Mouse (Mus musculus): ENCODE data around the gene Egln2. TPM values are rescaled to one million over a fixed set of nuclear protein-coding genes. Genes with fewer than 3 reads are reported as not detected.

Egln2 gene
- total RNA-seq, 2 experiments from 2014 or later, result 89.8 to 91.3 TPM

DNA sequence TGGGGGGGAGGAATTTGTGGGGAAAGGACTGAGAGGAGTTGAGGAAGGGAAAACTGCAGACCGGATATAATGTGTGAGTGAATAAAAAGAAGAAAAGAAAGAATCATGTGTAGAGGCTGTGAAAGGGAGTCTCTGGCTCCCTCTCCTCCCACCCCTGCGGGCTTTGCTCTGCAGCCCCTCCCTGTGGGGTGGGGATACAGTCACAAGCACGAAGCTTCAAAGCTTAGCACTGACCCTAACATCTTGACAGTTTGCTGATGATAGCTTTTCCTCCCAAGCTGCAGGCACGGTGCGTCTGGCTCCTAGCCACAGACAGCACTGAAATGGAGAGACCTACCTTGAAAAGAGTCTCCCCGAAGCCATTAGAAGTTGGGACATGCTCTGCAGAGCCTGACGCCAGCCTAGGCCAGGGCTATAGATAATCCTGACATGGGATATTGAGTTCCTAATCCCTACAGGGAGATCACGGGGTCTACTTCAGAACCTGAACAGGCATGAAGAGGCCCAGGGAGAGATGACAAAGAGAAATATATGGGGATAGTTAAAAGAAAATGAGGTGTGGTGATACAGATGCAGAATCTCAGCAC is 30.1 kb downstream of the Egln2 start:
- no peak for DNase-seq
- intact Hi-C loops (cut with DNase I), result no loop called here

DNA sequence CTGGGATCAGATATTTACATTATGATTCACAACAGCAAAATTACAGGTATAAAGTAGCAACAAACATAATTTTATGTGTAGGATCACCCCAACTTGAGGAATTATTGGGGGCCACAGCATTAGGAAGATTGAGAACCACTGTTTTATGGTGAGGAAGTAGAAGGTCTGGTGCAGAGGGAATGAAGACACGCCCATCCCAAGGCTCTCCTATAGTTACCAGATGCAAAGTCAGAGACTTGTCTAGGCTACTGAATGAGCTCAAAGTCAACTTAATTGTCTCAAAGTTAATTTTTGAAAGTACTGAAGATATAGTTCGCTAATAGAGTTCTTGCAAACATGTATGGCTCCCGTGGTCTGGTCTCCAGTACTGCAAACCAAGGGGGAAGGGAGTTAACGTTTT is 32.8 kb downstream of the Egln2 start:
- intact Hi-C loops (cut with DNase I), result no loop called here

DNA sequence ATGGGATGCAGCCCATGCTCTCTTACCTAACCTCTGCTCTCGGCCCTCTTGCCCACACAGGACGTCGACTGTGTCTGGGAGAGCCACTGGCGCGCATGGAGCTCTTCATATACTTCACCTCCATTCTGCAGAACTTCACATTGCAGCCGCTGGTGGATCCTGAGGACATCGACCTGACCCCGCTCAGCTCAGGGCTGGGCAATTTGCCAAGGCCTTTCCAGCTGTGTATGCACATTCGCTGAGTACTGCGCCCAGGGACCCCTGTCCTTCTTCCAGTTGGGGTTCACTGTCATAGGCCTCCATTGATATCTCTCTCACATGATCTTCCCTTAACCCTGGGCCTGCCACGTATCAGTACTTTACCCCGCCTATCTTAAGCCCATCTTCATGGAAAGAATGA is 33.4 kb downstream of the Egln2 start:
- DNase-seq, result no peak
- intact Hi-C loops (cut with DNase I), result no loop called here

More for the DNA sequence above, 32.8 kb downstream of the Egln2 start:
- no peak for DNase-seq

DNA sequence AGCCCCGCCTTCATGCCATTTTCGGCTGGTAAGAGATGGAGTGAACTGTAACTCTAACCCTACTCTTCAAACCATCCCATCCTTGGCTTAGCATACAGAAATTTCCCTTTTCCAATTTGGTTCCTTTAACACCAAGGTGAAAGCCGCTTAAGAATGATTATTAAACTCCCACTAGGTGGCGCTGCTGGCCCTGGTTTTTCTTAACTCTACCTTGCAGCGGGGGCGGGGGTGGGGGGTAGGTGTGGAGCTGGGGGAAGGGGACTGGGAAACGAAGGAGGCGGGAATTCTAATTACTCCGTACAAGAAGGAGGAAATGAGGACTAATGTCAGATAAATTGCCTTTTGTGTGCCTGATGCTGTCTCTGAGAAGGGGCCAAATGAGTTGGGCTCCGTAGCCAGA is 34.0 kb downstream of the Egln2 start:
- intact Hi-C loops (cut with DNase I), result no loop called here

DNA sequence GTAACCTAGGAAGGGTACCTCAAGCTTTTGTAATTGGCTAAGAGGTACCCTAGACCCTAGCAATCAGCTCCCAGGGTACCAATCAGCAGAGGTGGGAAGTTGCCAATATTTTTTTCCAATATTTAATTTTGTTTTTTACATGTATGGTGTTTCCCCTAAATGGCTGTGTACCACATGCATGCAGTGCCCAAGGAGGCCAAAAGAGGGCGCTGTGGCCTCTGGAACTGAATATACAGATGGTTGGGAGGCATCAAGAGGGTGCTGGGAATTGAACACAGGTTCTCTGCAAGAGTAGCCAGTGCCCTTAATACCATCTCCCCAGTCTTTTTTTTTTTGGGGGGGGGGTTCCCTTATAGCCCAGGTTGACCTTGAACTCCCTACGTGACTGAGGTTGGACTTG is 35.2 kb downstream of the Egln2 start:
- DNase-seq, result no peak
- intact Hi-C loops (cut with DNase I), result no loop called here

More for the DNA sequence above, 34.0 kb downstream of the Egln2 start:
- peak; percentile 75 for DNase-seq

DNA sequence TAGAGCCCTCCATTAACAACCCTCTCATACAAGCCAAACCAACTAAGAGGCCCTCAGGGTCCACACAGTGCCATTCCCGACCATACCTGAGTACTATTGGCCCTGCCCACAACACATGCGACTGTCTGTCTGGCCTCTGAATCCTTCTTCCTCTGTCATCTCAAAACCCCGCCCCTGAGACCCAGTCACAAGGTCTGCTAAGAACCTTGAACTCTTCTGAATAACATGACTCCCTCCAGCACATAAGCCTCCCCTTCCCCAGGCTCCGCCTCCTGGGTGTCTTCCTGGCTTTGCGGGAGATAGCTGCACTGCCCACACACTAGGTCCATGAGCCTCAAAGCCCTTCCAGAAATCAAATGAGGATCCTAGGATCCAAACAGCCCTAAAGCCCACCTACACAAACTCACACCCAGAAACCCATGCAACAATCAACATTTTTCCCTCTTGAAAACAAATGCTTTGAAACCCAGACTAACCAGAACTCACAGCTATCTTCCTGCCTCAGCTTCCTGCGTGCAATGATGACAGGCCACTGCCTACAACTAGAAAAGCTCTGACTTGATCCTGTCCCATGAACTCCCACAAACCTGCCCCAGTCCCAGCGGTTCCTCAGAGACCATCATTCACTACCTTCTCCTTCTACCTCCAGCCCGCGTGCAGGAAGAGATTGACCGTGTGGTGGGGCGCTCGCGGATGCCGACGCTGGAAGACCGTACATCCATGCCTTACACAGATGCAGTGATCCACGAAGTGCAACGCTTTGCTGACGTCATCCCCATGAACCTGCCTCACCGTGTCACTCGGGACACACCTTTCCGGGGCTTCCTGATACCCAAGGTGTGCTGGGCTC is 35.9 kb downstream of the Egln2 start:
- intact Hi-C loops (cut with DNase I), result no loop called here

DNA sequence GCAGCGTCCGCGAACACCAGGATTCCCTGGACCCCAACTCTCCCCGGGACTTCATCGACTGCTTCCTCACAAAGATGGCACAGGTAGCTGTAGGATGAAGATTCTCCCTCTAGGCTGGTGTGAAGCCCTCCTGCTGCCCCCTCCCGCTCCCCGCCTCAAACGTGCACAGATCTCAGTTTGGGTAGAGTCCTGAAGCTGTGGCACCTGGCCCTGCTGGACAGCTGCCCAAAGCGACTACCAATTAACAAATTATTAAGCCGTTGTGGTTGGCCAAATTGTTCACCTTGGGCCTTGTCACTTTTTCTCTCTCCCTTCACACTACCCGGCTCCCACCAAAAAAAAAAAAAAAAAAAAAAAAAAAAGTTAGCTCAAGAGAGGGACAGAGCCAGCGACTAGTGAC is 36.8 kb downstream of the Egln2 start:
- intact Hi-C loops (cut with DNase I), result no loop called here

More for the DNA sequence above, 35.9 kb downstream of the Egln2 start:
- no peak for DNase-seq

DNA sequence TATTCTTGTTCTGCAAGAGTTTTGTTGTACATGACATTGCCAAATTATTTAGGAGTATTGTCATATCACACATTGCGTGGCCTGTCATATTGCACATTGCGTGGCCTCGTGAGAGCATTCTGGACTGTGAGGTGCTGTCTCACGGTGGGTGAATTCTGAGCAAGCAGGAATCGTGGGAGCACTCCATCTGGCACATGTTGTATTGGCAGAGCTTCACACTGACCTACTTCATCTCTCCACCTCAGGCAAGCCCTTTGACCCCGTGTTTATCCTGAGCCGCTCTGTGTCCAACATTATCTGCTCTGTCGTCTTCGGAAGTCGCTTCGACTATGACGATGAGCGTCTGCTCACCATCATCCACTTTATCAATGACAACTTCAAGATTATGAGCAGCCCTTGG is 37.7 kb downstream of the Egln2 start:
- intact Hi-C loops (cut with DNase I), result no loop called here
- DNase-seq, result no peak

More for the DNA sequence above, 36.8 kb downstream of the Egln2 start:
- no peak for DNase-seq

DNA sequence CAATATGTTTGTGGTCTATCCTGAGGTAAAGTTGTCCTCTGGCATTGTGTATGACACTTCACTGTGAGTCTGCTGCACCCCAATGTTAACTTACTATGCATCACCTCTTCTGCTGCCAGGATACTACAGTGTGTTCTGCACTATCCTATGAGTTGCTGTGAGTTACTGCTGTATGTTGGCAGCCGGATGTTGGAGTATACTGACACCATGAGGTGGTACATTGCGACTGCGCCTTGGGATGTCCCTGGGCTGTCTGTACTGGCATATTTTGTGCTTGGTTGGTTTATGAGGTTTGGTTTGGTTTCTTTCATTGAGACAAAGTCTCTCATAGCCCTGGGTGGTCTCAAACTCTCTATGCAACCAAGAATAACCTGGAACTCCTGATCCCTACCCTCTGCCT is 38.4 kb downstream of the Egln2 start:
- intact Hi-C loops (cut with DNase I), result no loop called here
- DNase-seq, result no peak

DNA sequence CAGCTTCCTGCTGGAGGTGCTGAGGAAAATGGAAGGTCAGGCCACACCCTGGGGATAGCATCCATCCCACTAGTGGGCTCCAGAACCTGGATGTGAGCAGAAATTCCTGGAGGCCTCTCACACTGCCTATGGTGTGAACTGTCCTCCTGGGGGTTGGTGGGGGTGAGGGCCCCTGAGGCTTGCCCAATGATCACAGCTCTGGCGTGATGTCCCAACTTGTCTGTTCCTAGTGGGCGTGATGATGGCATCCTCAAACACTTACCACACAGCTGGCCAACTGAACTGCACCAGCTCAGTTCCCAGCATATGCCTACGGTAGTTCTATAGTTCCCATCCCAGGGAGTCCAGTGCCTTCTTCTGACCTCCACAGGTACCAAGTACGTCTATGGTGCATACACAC is 41.6 kb downstream of the Egln2 start:
- intact Hi-C loops (cut with DNase I), result no loop called here
- no peak for DNase-seq

DNA sequence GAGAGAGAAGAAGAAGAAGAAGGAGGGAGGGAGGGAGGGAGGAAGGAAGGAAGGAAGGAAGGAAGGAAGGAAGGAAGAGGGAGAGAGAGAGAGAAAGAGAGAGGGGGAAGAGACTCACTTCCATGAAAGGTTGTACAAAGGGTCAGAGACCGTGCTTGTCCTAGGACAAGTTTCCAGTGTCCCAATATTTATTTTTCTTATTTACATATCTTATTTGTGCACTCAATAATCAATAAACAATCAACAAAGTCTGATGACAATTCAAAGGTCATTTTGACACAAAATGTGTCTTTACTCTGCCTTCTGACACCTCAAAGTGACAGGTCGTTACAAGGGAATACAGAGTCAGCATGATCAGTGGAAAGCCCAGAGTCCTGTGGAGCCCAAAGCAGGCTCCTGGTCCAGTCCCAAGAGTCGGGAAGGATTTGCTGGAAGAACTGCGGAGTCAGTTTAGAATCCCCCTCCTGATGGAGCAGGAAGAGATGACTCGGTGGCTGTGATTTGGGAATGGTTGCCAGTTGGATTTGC is 42.2 kb downstream of the Egln2 start:
- intact Hi-C loops (cut with DNase I), result no loop called here
- no peak for DNase-seq

DNA sequence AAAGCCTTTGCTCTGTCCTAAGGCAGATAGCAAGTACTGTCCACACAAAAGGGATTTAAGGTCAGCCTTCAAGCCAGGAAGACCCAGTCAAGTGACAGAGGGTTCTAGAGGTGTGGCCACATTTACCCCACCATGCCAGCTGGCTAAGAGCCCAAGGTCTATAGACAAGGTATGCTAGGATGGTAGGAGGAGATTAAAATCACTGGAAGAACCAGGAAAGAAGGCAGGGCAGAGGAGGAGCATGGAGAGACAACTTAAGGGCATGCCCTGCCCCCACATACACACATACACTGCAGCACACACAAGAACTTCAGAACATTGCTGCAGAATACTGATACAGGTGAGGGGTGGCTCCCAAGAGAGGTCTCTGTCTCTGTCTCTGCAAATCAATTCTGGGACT is 46.9 kb downstream of the Egln2 start, which contains the start of gene Cyp2f2:
Gene Cyp2f2 (plus strand): TSS at position 234 of the 400 bp plus-strand sequence.
- intact Hi-C loops (cut with DNase I), result no loop called here
- no peak for DNase-seq

DNA sequence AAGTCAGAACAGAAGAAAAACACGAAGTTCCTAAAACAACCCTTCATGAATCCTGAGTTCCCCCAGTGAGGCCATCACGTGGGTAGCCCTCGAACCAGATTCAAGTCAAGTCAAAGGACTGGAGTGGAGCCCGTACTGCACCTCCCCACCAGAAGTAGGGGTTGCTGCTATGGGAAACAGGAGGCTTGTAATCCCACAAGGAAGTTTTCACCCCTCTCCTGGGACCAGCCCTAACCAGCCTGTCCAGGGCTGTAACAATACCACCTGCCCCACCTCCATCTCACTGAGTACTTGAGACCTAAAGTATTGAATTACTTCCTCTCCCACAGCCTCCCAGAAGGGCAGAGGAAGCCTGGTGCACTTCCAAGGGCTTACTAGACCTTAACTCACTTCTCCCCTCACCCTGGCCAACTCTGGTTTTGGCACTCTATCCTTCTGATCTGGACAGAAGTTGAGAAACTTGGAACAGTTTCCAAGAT is 48.5 kb downstream of the Egln2 start:
- intact Hi-C loops (cut with DNase I), result no loop called here
- DNase-seq, result no peak

DNA sequence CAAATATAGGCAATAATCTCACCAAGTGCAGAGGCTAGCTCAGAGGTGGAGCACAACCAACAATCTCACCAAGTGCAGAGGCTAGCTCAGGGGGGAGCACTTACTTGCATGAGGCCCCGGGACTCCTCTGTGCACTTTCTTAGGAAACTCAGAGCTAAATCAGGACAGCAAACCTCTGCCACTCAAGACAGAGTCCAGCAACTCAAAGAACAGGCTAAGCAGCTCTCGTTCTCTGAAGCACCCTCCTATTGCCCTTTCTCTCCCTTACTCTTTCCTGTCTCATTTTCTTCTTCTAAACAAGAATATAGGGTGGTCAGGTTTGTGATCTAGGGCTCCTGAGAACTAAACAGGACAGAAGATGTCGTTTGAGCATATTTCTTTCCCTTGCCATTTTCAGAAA is 54.6 kb downstream of the Egln2 start:
- intact Hi-C loops (cut with DNase I), result no loop called here
- no peak for DNase-seq

DNA sequence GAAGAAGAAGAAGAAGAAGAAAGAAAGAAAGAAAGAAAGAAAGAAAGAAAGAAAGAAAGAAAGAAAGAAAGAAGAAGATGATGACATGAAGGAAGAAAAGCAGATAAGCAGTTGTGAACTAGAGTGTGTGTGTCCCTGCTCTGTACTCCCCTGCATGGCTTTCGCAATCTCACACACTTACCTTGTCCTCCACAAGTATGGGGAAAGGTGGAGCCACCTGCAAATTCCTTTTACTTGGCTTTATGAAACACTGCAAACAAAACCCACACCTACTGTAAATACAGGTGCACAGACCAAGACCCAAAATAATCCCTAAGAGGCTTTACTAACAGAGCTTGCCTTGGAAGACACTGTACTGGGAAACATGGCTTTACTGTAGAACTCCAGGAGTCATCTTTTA is 55.6 kb downstream of the Egln2 start:
- intact Hi-C loops (cut with DNase I), result no loop called here
- no peak for DNase-seq

DNA sequence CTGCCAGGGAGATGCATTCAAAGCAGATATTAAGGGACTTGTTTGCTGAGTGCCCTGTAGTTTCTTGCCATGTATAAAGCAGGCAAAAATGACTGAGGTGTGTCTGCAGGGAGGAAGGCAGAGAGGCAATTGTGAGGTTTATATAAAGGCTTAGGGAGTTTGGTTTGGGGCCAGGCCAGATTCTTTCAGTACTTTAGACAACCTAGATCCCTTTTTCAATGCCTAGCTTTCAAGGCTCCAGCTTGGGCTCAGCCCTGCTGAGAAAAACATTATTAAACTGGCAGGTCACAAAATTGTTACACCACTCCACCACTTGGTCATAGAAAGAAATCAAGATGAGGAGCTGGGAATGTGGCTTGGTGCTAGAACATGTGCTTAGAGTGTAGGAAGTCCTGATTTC is 56.3 kb downstream of the Egln2 start:
- intact Hi-C loops (cut with DNase I), result no loop called here
- no peak for DNase-seq

Small RNA genes within 50 kb of the gene (microRNA-seq; reads per million reads assigned to microRNA genes)
- gene Mir1191, result not detected
- gene Mir3101, result 0.90 reads per million

Other genes starting within 250 kb of the Egln2 start
- not detected for gene Cyp2a22, start 227.4 kb downstream of the Egln2 start, total RNA-seq (2021)
- not detected for gene Cyp2a12, start 137.7 kb downstream of the Egln2 start, total RNA-seq (2021)
- gene Cyp2f2, start 46.9 kb downstream of the Egln2 start, total RNA-seq (2021), result not detected
- gene Cyp2t4, start 13.1 kb downstream of the Egln2 start, total RNA-seq (2021), result not detected
- 10 to 100 TPM; 86.0 to 89.0 TPM for gene Rab4b, start 12.1 kb upstream of the Egln2 start, total RNA-seq (2021)
- not detected for gene Gm21983, start 14.3 kb upstream of the Egln2 start, total RNA-seq (2021)
- 1 to 10 TPM; 2.3 to 2.4 TPM for gene Mia, start 14.4 kb upstream of the Egln2 start, total RNA-seq (2021)
- 10 to 100 TPM; 16.3 to 18.0 TPM for gene BC024978, start 29.0 kb upstream of the Egln2 start, total RNA-seq (2021)
- gene Snrpa, start 29.5 kb upstream of the Egln2 start, total RNA-seq (2021), result 100 to 1,000 TPM in 1 of 2 experiments, 10 to 100 TPM in 1; 98.6 to 110 TPM
- gene Itpkc, start 61.9 kb upstream of the Egln2 start, total RNA-seq (2021), result 10 to 100 TPM; 14.1 to 14.3 TPM
- gene Coq8b, start 66.2 kb upstream of the Egln2 start, total RNA-seq (2021), result 10 to 100 TPM; 23.6 to 27.0 TPM
- gene Numbl, start 91.6 kb upstream of the Egln2 start, total RNA-seq (2021), result 100 to 1,000 TPM; 101 to 104 TPM
- gene Ltbp4, start 170.9 kb upstream of the Egln2 start, total RNA-seq (2021), result 10 to 100 TPM; 41.9 to 52.7 TPM
- 10 to 100 TPM; 47.2 to 52.4 TPM for gene Shkbp1, start 189.2 kb upstream of the Egln2 start, total RNA-seq (2021)
- gene Gm20479, start 190.6 kb upstream of the Egln2 start, total RNA-seq (2021), result not detected